Mouse (Mus musculus) testis, adult 2 months (tissue): ENCODE measurements around the gene Slc25a42.

Experiments
- CTCF ChIP-seq: fragments of 200-500 bp; IDR thresholded peaks from 2 replicates; pipeline ENCODE4 v1.5.1; 2012; ENCODE audit warnings: low read depth, mild to moderate bottlenecking, inconsistent platforms, low read length, moderate library complexity; ENCODE audit not compliant: control insufficient read depth, insufficient read depth, insufficient replicate concordance
- POLR2A ChIP-seq: fragments of 200-500 bp; IDR thresholded peaks from 2 replicates; pipeline ENCODE4 v1.6.1; 2012; ENCODE audit warnings: low read depth, mild to moderate bottlenecking, inconsistent platforms, low read length, moderate library complexity; ENCODE audit not compliant: control insufficient read depth

- no peak for TF ChIP-seq POLR2A
- TF ChIP-seq CTCF = no peak
Measured at GRCm38 (mm10) chr8:70217441-70217840, 5.3 kb upstream of the Slc25a42 start.
